Mouse (Mus musculus) neural tube, embryonic 10.5 days (tissue): Measurements from ENCODE around the gene Grem1.

ENCODE experiments used
- DNase-seq: peaks from one replicate; pipeline ENCODE4 v3.0.0-alpha.2; 2017; ENCODE audit warnings: low spot score; ENCODE audit errors: extremely low spot score

The Grem1 gene

GRCm38 (mm10) chr2:113757525-113758310 lies 728 bp downstream of the Grem1 start:
- peak; percentile 74 for DNase-seq

GRCm38 (mm10) chr2:113756924-113757524 lies 1.4 kb downstream of the Grem1 start:
- peak; percentile 22 for DNase-seq

- DNase-seq = no peak
These were observed 8.7 kb downstream of the Grem1 start for GRCm38 (mm10) chr2:113749721-113750120.

- no peak for DNase-seq
These were observed 9.1 kb downstream of the Grem1 start for GRCm38 (mm10) chr2:113749309-113749708.

GRCm38 (mm10) chr2:113728581-113728980 lies 29.9 kb downstream of the Grem1 start:
- no peak for DNase-seq

GRCm38 (mm10) chr2:113714801-113715200 lies 43.6 kb downstream of the Grem1 start:
- no peak for DNase-seq

- DNase-seq = no peak
These were observed 45.0 kb downstream of the Grem1 start for GRCm38 (mm10) chr2:113713406-113713805.

GRCm38 (mm10) chr2:113707507-113707906 lies 50.9 kb downstream of the Grem1 start:
- no peak for DNase-seq

- DNase-seq = no peak
These were observed 56.9 kb downstream of the Grem1 start for GRCm38 (mm10) chr2:113701507-113701906.

- no peak for DNase-seq
These were observed 61.8 kb downstream of the Grem1 start for GRCm38 (mm10) chr2:113696647-113697046.

GRCm38 (mm10) chr2:113696222-113696621 lies 62.2 kb downstream of the Grem1 start:
- no peak for DNase-seq
